Mouse (Mus musculus): ENCODE data around the gene Frat2.

- TF ChIP-seq POLR2A (IDR thresholded peaks at IDR 0.05; ENCODE audit: insufficient read length, low read depth) = no peak
- no peak for TF ChIP-seq E2F4 (IDR thresholded peaks at IDR 0.05; ENCODE audit: insufficient read depth)
- TF ChIP-seq MAX (IDR thresholded peaks at IDR 0.05; ENCODE audit: low read depth) = no peak
- no peak for TF ChIP-seq MYOG (IDR thresholded peaks at IDR 0.05; ENCODE audit: control insufficient read depth in 1 of 3, insufficient read depth in 1 of 3, insufficient read length in 2 of 3, low read depth in 2 of 3)
- no peak for TF ChIP-seq POLR2AphosphoS2 (IDR thresholded peaks at IDR 0.05; ENCODE audit: insufficient read length, low read depth)
- TF ChIP-seq MYOD1 (IDR thresholded peaks at IDR 0.05; ENCODE audit: control insufficient read depth in 1 of 3, insufficient read length in 2 of 3, low read depth in 2 of 3) = no peak
- TF ChIP-seq USF1 (IDR thresholded peaks at IDR 0.05; ENCODE audit: low read depth) = no peak
- no peak for TF ChIP-seq TCF12 (IDR thresholded peaks at IDR 0.05; ENCODE audit: insufficient read depth, poor library complexity, severe bottlenecking)
- no peak for TF ChIP-seq CEBPB (IDR thresholded peaks at IDR 0.05; ENCODE audit: insufficient read depth, poor library complexity, severe bottlenecking)
Observed at GRCm38 (mm10) chr19:41838808-41839207, 9.1 kb downstream of the Frat2 start.

All from myocyte (in vitro differentiated cells).